Mouse (Mus musculus) hindbrain, postnatal 0 days (tissue): ENCODE results near the gene 4930595D18Rik. TPM values are rescaled to one million over a fixed set of nuclear protein-coding genes. Genes with fewer than 3 reads are reported as not detected.
A peak's percentile ranks its signal among the peaks of the same experiment; 100 is the strongest.

Experiments
- ATAC-seq: fragments of 200-750 bp; cut with Nextera tagmentation; 2 replicates; pipeline ENCODE4 v1.8.0; 2017; ENCODE audit warnings: mild to moderate bottlenecking, moderate TSS enrichment, moderate library complexity
- DNase-seq: peaks from one replicate; pipeline ENCODE4 v3.0.0-alpha.2; 2015; ENCODE audit warnings: low spot score
- H3K27ac ChIP-seq: fragments of 300-500 bp; sonication (generic); 2 replicates; pipeline ENCODE4 v1.5.1; 2014; ENCODE audit warnings: mild to moderate bottlenecking
- H3K27me3 ChIP-seq: fragments of 300-500 bp; sonication (generic); 2 replicates; pipeline ENCODE4 v1.6.1; 2014; ENCODE audit warnings: low read length, mixed read lengths; ENCODE audit not compliant: insufficient read depth
- H3K36me3 ChIP-seq: fragments of 300-500 bp; sonication (generic); 2 replicates; pipeline ENCODE4 v1.6.1; 2014; ENCODE audit warnings: low read length, mixed read lengths; ENCODE audit not compliant: insufficient read depth
- H3K4me1 ChIP-seq: fragments of 300-500 bp; sonication (generic); 2 replicates; pipeline ENCODE4 v1.6.1; 2014; ENCODE audit warnings: antibody characterized with exemption, low read length, mixed read lengths; ENCODE audit not compliant: insufficient read depth
- H3K4me2 ChIP-seq: fragments of 300-500 bp; sonication (generic); 2 replicates; pipeline ENCODE4 v1.6.1; 2014; ENCODE audit warnings: low read depth, mild to moderate bottlenecking, low read length, moderate library complexity, mixed read lengths
- H3K4me3 ChIP-seq: fragments of 300-500 bp; sonication (generic); 2 replicates; pipeline ENCODE4 v1.5.1; 2014; ENCODE audit warnings: low read length
- H3K9ac ChIP-seq: fragments of 300-500 bp; sonication (generic); replicated peaks from 2 replicates; pipeline ENCODE4 v1.6.1; 2014; ENCODE audit warnings: mild to moderate bottlenecking, low read length, moderate library complexity, mixed read lengths
- H3K9me3 ChIP-seq: fragments of 300-500 bp; sonication (generic); 2 replicates; pipeline ENCODE4 v1.6.1; 2016; ENCODE audit warnings: low read length, mixed read lengths
- CTCF ChIP-seq: IDR thresholded peaks from 2 replicates; pipeline ENCODE4 v1.5.1; 2016; ENCODE audit warnings: antibody characterized with exemption, control low read depth, low read depth
- WGBS: fragments of 180-500 bp; shearing (Covaris S2); extraction: QIAGEN DNeasy Blood & Tissue Kit; methylation state at CpG from one replicate; pipeline ENCODE4 v1.1.7; 2014; 5-methylcytosine and 5-hydroxymethylcytosine counted together
- polyA plus RNA-seq: library from polyadenylated mRNA; unstranded; fragments of >200 nt; fragmentation: Nextera tagmentation; extraction: Ambion mirVana; gene quantifications from 2 replicates; pipeline ENCODE4 v1.2.1, GENCODE M21; 2015
- total RNA-seq: library from RNA; depleted of rRNA; stranded (reverse); fragments of >200 nt; gene quantifications from 2 replicates; pipeline ENCODE4 v1.2.3, GENCODE M21; 2014

The 4930595D18Rik gene
- total and polyA plus RNA-seq, 2 experiments from 2014 or later: not detected

- peak overlapping the region; percentile 81 for H3K27ac ChIP-seq
- H3K4me2 ChIP-seq: peak overlapping the region; percentile 46
- H3K9ac ChIP-seq: peak overlapping the region; percentile 37
- no peaks in the 10 kb centered on the region for H3K27me3 ChIP-seq
- no peaks in the 10 kb centered on the region for H3K9me3 ChIP-seq
- peaks cover 24% of the 10 kb centered on the region; the same call in 1 of the 2 replicates for H3K4me1 ChIP-seq
- ATAC-seq (no peak), DNase-seq (no peak)
- no peak for TF ChIP-seq CTCF
- 0 out of 2 replicates have a peak overlapping the region, but pooled peaks have one; percentile 1 for H3K4me3 ChIP-seq
- no peaks in the 10 kb centered on the region for H3K36me3 ChIP-seq
- WGBS: 25% methylated on average over 7 of the region's 7 CpGs
Observed at GRCm38 (mm10) chr12:111161943-111162311, 22.4 kb downstream of the 4930595D18Rik start.

DNA sequence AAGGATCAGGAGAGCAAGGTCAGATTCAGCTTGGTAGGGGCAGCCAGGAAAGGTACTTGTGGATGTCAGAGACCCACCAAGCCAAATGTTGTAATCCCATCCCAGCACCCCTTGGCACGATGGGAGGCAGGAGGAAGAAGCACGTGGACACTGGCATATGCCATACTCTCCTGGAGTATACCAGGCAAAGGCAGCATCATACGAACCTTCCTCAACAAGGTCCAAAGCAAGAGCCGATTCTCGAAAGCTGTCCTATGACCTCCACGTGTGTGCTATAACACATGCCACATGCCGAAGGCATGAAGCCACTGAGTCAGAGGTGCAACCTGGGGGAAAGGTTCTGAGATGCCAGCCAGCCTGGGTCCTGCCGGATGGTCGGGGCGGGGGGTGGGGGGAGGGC, 23.4 kb downstream of the 4930595D18Rik start:
- no peak for TF ChIP-seq CTCF
- no peak for ATAC-seq
- DNase-seq: no peak
- no peak overlapping the region for H3K4me2 ChIP-seq
- H3K27me3 ChIP-seq: no peaks in the 10 kb centered on the region
- 89% methylated on average over 10 of the region's 10 CpGs for WGBS
- no peaks in the 10 kb centered on the region for H3K9me3 ChIP-seq
- no peak overlapping the region for H3K9ac ChIP-seq
- H3K4me3 ChIP-seq: no peak overlapping the region
- no peaks in the 10 kb centered on the region for H3K36me3 ChIP-seq
- H3K27ac ChIP-seq: no peak overlapping the region
- peaks cover 24% of the 10 kb centered on the region; the same call in 1 of the 2 replicates for H3K4me1 ChIP-seq

- Histone ChIP-seq H3K9me3 (no peaks in the 10 kb centered on the region), H3K4me2 (no peak overlapping the region), H3K4me3 (no peak overlapping the region), H3K27me3 (no peaks in the 10 kb centered on the region), H3K9ac (no peak overlapping the region), H3K4me1 (peaks cover 20% of the 10 kb centered on the region; the same call in 1 of the 2 replicates), H3K36me3 (no peaks in the 10 kb centered on the region), H3K27ac (no peak overlapping the region)
- no peak for TF ChIP-seq CTCF
- ATAC-seq (no peak), DNase-seq (no peak)
- WGBS: 66% methylated on average over 12 of the region's 12 CpGs
Observed at GRCm38 (mm10) chr12:111159659-111160428, 24.4 kb downstream of the 4930595D18Rik start.

DNA sequence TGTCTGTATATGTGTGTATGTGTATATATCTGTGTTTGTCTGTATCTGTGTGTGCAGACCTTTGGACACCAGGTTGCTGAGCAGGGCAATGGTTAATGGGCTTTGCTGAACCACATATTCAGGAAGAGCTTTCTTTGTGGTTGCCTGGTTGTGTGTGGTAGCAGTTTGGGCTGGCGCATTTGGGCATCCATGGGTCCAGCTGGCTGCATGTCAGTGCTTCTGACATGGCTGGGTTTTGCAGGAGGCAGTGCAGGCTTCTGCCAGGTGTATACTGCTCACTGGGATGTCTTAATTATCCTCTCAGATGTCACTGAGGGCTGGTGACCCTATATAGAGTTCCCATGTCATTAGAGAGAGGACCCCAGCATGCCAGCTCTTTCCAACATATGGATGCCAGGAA, 28.5 kb downstream of the 4930595D18Rik start:
- no peak for TF ChIP-seq CTCF
- Histone ChIP-seq H3K4me3 (no peak overlapping the region), H3K9ac (no peak overlapping the region), H3K4me1 (no peaks in the 10 kb centered on the region; the same call in 1 of the 2 replicates), H3K9me3 (no peaks in the 10 kb centered on the region), H3K4me2 (no peak overlapping the region), H3K27me3 (no peaks in the 10 kb centered on the region), H3K27ac (no peak overlapping the region), H3K36me3 (no peaks in the 10 kb centered on the region)
- WGBS: 82% methylated on average over 1 of the region's 1 CpGs
- no peak for ATAC-seq
- no peak for DNase-seq

DNA sequence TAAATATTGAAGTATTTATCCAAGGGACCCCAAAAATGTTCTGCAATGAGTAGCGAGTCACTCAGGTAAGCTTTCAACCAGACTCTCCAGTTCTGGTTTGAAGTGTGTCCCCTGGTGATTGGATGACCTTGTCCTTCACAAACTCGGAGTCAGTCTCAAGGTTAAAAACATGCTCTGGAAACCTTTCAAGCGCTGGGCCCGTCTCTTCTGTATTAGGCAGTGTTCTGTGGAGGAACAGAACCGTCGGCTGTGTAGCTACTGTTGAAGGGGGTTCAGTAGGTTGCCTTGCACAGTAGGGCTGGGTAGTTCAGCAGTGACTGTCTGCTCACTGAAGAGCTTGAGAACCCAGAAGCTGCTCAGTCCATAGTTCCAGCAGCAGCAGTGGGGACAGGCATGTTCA, 29.6 kb downstream of the 4930595D18Rik start:
- H3K9ac ChIP-seq: no peak overlapping the region
- no peaks in the 10 kb centered on the region for H3K9me3 ChIP-seq
- no peak for ATAC-seq
- H3K4me3 ChIP-seq: no peak overlapping the region
- WGBS: 90% methylated on average over 6 of the region's 6 CpGs
- H3K4me1 ChIP-seq: no peaks in the 10 kb centered on the region; the same call in 1 of the 2 replicates
- no peak for DNase-seq
- H3K36me3 ChIP-seq: no peaks in the 10 kb centered on the region
- no peak overlapping the region for H3K27ac ChIP-seq
- no peak for TF ChIP-seq CTCF
- H3K4me2 ChIP-seq: no peak overlapping the region
- H3K27me3 ChIP-seq: no peaks in the 10 kb centered on the region

GRCm38 (mm10) chr12:111153946-111154345, 30.3 kb downstream of the 4930595D18Rik start:
- no peaks in the 10 kb centered on the region; the same call in 1 of the 2 replicates for H3K4me1 ChIP-seq
- TF ChIP-seq CTCF: no peak
- DNase-seq (no peak), ATAC-seq (no peak)
- WGBS: 61% methylated on average over 5 of the region's 5 CpGs
- no peak overlapping the region for H3K27ac ChIP-seq
- no peaks in the 10 kb centered on the region for H3K27me3 ChIP-seq
- H3K36me3 ChIP-seq: no peaks in the 10 kb centered on the region
- no peak overlapping the region for H3K4me2 ChIP-seq
- no peaks in the 10 kb centered on the region for H3K9me3 ChIP-seq
- no peak overlapping the region for H3K4me3 ChIP-seq
- H3K9ac ChIP-seq: no peak overlapping the region
